In genomic region chr4:149228682-149229081, GRCm38 (mm10) we compare ENCODE assay signal across 8 mouse cellular contexts.
DNase-seq lines count a peak whose midpoint lies in the region; ATAC-seq and TF ChIP-seq lines count a peak whose summit lies in the region.
"Not testable (repeated sequence)": the region's sequence is repeated elsewhere in the genome, so short reads cannot be mapped to it uniquely, and the experiment has no call there.

No protein-coding gene starts in this region.

- not testable (repeated sequence) for H3K9ac ChIP-seq in heart, postnatal 0 days (replicated peaks; ENCODE audit: low read depth, low read length); kidney, postnatal 0 days (ENCODE audit: low read depth, low read length); liver, postnatal 0 days (replicated peaks); lung, postnatal 0 days (replicated peaks; ENCODE audit: low read depth); stomach, postnatal 0 days (ENCODE audit: low read length)

- not testable (repeated sequence) for ATAC-seq in Patski; heart, postnatal 0 days (ENCODE audit: insufficient read depth, low read depth); kidney, postnatal 0 days (replicated peaks; ENCODE audit: low FRiP score, low read depth); liver, postnatal 0 days; lung, postnatal 0 days; stomach, postnatal 0 days (ENCODE audit: low FRiP score, low TSS enrichment)

- POLR2A ChIA-PET in Patski (lab: Charles Lee): not testable (repeated sequence)

- H3K27ac ChIP-seq in gastrocnemius, adult 2 months; heart, postnatal 0 days (ENCODE audit: low read depth); kidney, postnatal 0 days; left cerebral cortex, adult 2 months; liver, postnatal 0 days (ENCODE audit: low read depth); lung, postnatal 0 days (ENCODE audit: low read length); stomach, postnatal 0 days (replicated peaks): not testable (repeated sequence)

- not testable (repeated sequence) for DNase-seq in Patski (ENCODE audit: low read depth, low spot score); gastrocnemius, adult 2 months; kidney, postnatal 0 days (ENCODE audit: low spot score); left cerebral cortex, adult 2 months (ENCODE audit: extremely low spot score in 1 of 2, low spot score in 2 of 2); liver, postnatal 0 days; lung, postnatal 0 days (ENCODE audit: low spot score); stomach, postnatal 0 days (ENCODE audit: low spot score)
- DNase-seq in heart, postnatal 0 days (ENCODE audit: low spot score): peak; percentile 2

- peaks cover 42% of the 10 kb centered on the region for H3K36me3 ChIP-seq in heart, postnatal 0 days (replicated peaks; ENCODE audit: control insufficient read depth, insufficient read depth, low read length)
- H3K36me3 ChIP-seq in kidney, postnatal 0 days (ENCODE audit: insufficient read depth, low read length); liver, postnatal 0 days (replicated peaks; ENCODE audit: insufficient read depth, low read length): not testable (repeated sequence)
- H3K36me3 ChIP-seq in lung, postnatal 0 days (ENCODE audit: insufficient read depth, low read length): peaks cover 14% of the 10 kb centered on the region; the same call in 1 of the 2 replicates
- H3K36me3 ChIP-seq in stomach, postnatal 0 days (ENCODE audit: control insufficient read depth, insufficient read depth, low read length): peaks cover 12% of the 10 kb centered on the region

- in situ Hi-C loops in Patski (cut with MboI; ENCODE audit: low pct_unique_long_range_greater_than_20kb): not testable (repeated sequence)

- not testable (repeated sequence) for H3K4me1 ChIP-seq in heart, postnatal 0 days (ENCODE audit: control insufficient read depth, insufficient read depth); kidney, postnatal 0 days (replicated peaks; ENCODE audit: insufficient read depth, low read length); liver, postnatal 0 days (ENCODE audit: insufficient read depth); lung, postnatal 0 days (ENCODE audit: insufficient read depth, low read depth, low read length); stomach, postnatal 0 days (replicated peaks; ENCODE audit: control insufficient read depth, insufficient read depth)

- WGBS in heart, postnatal 0 days: 88% methylated on average over 3 of the region's 3 CpGs
- 92% methylated on average over 3 of the region's 3 CpGs for WGBS in kidney, postnatal 0 days
- WGBS in liver, postnatal 0 days (ENCODE audit: insufficient replicate concordance): 84% methylated on average over 3 of the region's 3 CpGs
- 83% methylated on average over 3 of the region's 3 CpGs for WGBS in lung, postnatal 0 days
- WGBS in stomach, postnatal 0 days: 81% methylated on average over 3 of the region's 3 CpGs

- H3K27me3 ChIP-seq in Patski; heart, postnatal 0 days (ENCODE audit: control insufficient read depth, insufficient read depth, low read length); kidney, postnatal 0 days (ENCODE audit: insufficient read depth, low read length); liver, postnatal 0 days (ENCODE audit: insufficient read depth, low read length); lung, postnatal 0 days (replicated peaks; ENCODE audit: insufficient read depth, low read length); stomach, postnatal 0 days (ENCODE audit: control insufficient read depth, insufficient read depth, low read length): not testable (repeated sequence)

- CTCF ChIA-PET in Patski (lab: Charles Lee): interaction anchor here (0.9 to 1.2 kb wide), 2 partner anchors 12 to 26 kb away, joined by 3 read pairs; no protein-coding TSS in a partner anchor

- H3K9me3 ChIP-seq in heart, postnatal 0 days (replicated peaks; ENCODE audit: control insufficient read depth, low read length); kidney, postnatal 0 days (replicated peaks; ENCODE audit: low read length); liver, postnatal 0 days (ENCODE audit: low read length); lung, postnatal 0 days (ENCODE audit: low read length); stomach, postnatal 0 days (ENCODE audit: control insufficient read depth, low read length): not testable (repeated sequence)

- peak; percentile 42 for TF ChIP-seq CTCF in Patski (IDR thresholded peaks at IDR 0.05)
- peak; percentile 42 for TF ChIP-seq CTCF in gastrocnemius, adult 2 months (IDR thresholded peaks at IDR 0.05)
- TF ChIP-seq CTCF in heart, postnatal 0 days (IDR thresholded peaks at IDR 0.05; ENCODE audit: low read depth): not testable (repeated sequence)
- peak; percentile 21; the same call in 1 of the 2 replicates for TF ChIP-seq CTCF in kidney, postnatal 0 days (IDR thresholded peaks at IDR 0.05; ENCODE audit: low read depth)
- peak; percentile 37 for TF ChIP-seq CTCF in left cerebral cortex, adult 2 months (IDR thresholded peaks at IDR 0.05)
- TF ChIP-seq CTCF in liver, postnatal 0 days (IDR thresholded peaks at IDR 0.05; ENCODE audit: low read depth): 0 out of 2 replicates have a peak, but pooled peaks have one; percentile 11
- peak; percentile 19; the same call in 1 of the 2 replicates for TF ChIP-seq CTCF in lung, postnatal 0 days (IDR thresholded peaks at IDR 0.05)
- peak; percentile 28; the same call in 1 of the 2 replicates for TF ChIP-seq CTCF in stomach, postnatal 0 days (IDR thresholded peaks at IDR 0.05; ENCODE audit: low read depth)

- intact Hi-C loops in gastrocnemius, adult 2 months (cut with DNase I); left cerebral cortex, adult 2 months (cut with DNase I): not testable (repeated sequence)

- not testable (repeated sequence) for TF ChIP-seq EP300 in heart, postnatal 0 days (IDR thresholded peaks at IDR 0.05; ENCODE audit: low read depth); liver, postnatal 0 days (IDR thresholded peaks at IDR 0.05; ENCODE audit: low read depth); lung, postnatal 0 days (IDR thresholded peaks at IDR 0.05); stomach, postnatal 0 days (optimal IDR thresholded peaks at IDR 0.05)

- H3K4me2 ChIP-seq in heart, postnatal 0 days (ENCODE audit: low read depth, low read length); kidney, postnatal 0 days (ENCODE audit: low read length); liver, postnatal 0 days (ENCODE audit: low read depth, low read length); lung, postnatal 0 days (replicated peaks; ENCODE audit: low read depth, low read length); stomach, postnatal 0 days (replicated peaks; ENCODE audit: low read depth): not testable (repeated sequence)

- not testable (repeated sequence) for H3K4me3 ChIP-seq in gastrocnemius, adult 2 months; heart, postnatal 0 days (ENCODE audit: low read depth, low read length); kidney, postnatal 0 days (replicated peaks; ENCODE audit: low read depth, low read length); left cerebral cortex, adult 2 months; liver, postnatal 0 days (ENCODE audit: low read depth, low read length); lung, postnatal 0 days (ENCODE audit: low read depth, low read length); stomach, postnatal 0 days (ENCODE audit: low read depth, low read length)
